Mouse (Mus musculus) ovary, adult 10 weeks (tissue): ENCODE measurements around the gene Igsf9b. TPM values are rescaled to one million over a fixed set of nuclear protein-coding genes. Genes with fewer than 3 reads are reported as not detected.

ENCODE experiments used
- polyA plus RNA-seq: library from polyadenylated mRNA; stranded (reverse); fragments of 350-450 nt; fragmentation: Illumina TruSeq; extraction: RNeasy Lipid Tissue Mini Kit (QIAGEN cat#74804); gene quantifications from one replicate; pipeline ENCODE4 v1.2.3, GENCODE M21; 2014

Gene Igsf9b
- polyA plus RNA-seq = 2.1 TPM

GRCm38 (mm10) chr9:27298411-27299285, at the start of gene Igsf9b:
Gene Igsf9b (plus strand): TSS chr9:27299204.

GRCm38 (mm10) chr9:27396500-27396899, 97.5 kb downstream of the Igsf9b start, which contains the start of gene Spata19:
Gene Spata19 (plus strand): TSS chr9:27396800.

Other genes with a start within 250 kb of the Igsf9b start
- gene Jam3, start 143.8 kb upstream of the Igsf9b start, polyA plus RNA-seq = 54.8 TPM
- gene Spata19, start 97.6 kb downstream of the Igsf9b start, polyA plus RNA-seq = not detected